Mouse (Mus musculus): ENCODE results near the gene Pdzd7.
A peak's percentile ranks its signal among the peaks of the same experiment; 100 is the strongest.
"Not testable (repeated sequence)": the region's sequence is repeated elsewhere in the genome, so short reads cannot be mapped to it uniquely, and the experiment has no call there.

The Pdzd7 gene

GRCm38 (mm10) chr19:45058113-45058839, 12.8 kb upstream of the Pdzd7 start:
- peak; percentile 96 for DNase-seq

- no peak for DNase-seq
Measured at GRCm38 (mm10) chr19:45057724-45058112, 12.2 kb upstream of the Pdzd7 start.

GRCm38 (mm10) chr19:45056908-45057698, 11.6 kb upstream of the Pdzd7 start:
- peak in 1 of 2 experiments; percentile 22 for DNase-seq

- peak in 1 of 2 experiments; percentile 59 for DNase-seq
Measured at GRCm38 (mm10) chr19:45056364-45056763, 10.8 kb upstream of the Pdzd7 start.

- no peak for DNase-seq
Measured at GRCm38 (mm10) chr19:45054892-45055690, 9.6 kb upstream of the Pdzd7 start.

- no peak for DNase-seq
Measured at GRCm38 (mm10) chr19:45053451-45053850, 7.9 kb upstream of the Pdzd7 start.

GRCm38 (mm10) chr19:45049523-45049922, 4.0 kb upstream of the Pdzd7 start:
- DNase-seq = no peak

GRCm38 (mm10) chr19:45048644-45049365, 3.3 kb upstream of the Pdzd7 start:
- DNase-seq = no peak

GRCm38 (mm10) chr19:45047935-45048643, 2.6 kb upstream of the Pdzd7 start:
- DNase-seq = peak; percentile 79 to 82

GRCm38 (mm10) chr19:45047417-45047934, 2.0 kb upstream of the Pdzd7 start, which contains the start of gene Sfxn3:
Gene Sfxn3 (plus strand): TSS chr19:45047503.
- DNase-seq = peak; percentile 97

- peak; percentile 89 to 93 for DNase-seq
Measured at GRCm38 (mm10) chr19:45046523-45047321, 1.2 kb upstream of the Pdzd7 start.

GRCm38 (mm10) chr19:45045236-45045635, 281 bp downstream of the Pdzd7 start:
- no peak for DNase-seq

GRCm38 (mm10) chr19:45044389-45044927, 1.1 kb downstream of the Pdzd7 start:
- no peak for DNase-seq

GRCm38 (mm10) chr19:45040214-45040613, 5.3 kb downstream of the Pdzd7 start:
- DNase-seq = no peak

- not testable (repeated sequence) for DNase-seq
Measured at GRCm38 (mm10) chr19:45038198-45038597, 7.3 kb downstream of the Pdzd7 start.

- DNase-seq = peak; percentile 74 to 81
Measured at GRCm38 (mm10) chr19:45036867-45037266, 8.7 kb downstream of the Pdzd7 start.

GRCm38 (mm10) chr19:45032570-45033332, 12.8 kb downstream of the Pdzd7 start:
- DNase-seq = no peak

- peak; percentile 82 to 86 for DNase-seq
Measured at GRCm38 (mm10) chr19:45031780-45032179, 13.7 kb downstream of the Pdzd7 start.
